Mouse (Mus musculus) stomach, embryonic 14.5 days (tissue): ENCODE measurements around the gene B4gat1. TPM values are rescaled to one million over a fixed set of nuclear protein-coding genes. Genes with fewer than 3 reads are reported as not detected.
A peak's percentile ranks its signal among the peaks of the same experiment; 100 is the strongest.

ENCODE experiments used
- ATAC-seq: fragments of 200-750 bp; cut with Nextera tagmentation; 2 replicates; pipeline ENCODE4 v1.8.0; 2017; ENCODE audit warnings: low read depth, moderate TSS enrichment; ENCODE audit not compliant: insufficient number of reproducible peaks, insufficient read depth, low FRiP score
- H3K27ac ChIP-seq: fragments of 300-500 bp; sonication (generic); 2 replicates; pipeline ENCODE4 v1.5.1; 2014; ENCODE audit warnings: mild to moderate bottlenecking, low read length, moderate library complexity, mixed read lengths
- H3K27me3 ChIP-seq: fragments of 300-500 bp; sonication (generic); 2 replicates; pipeline ENCODE4 v1.6.1; 2014; ENCODE audit warnings: low read length, control low read depth, mixed read lengths; ENCODE audit not compliant: control insufficient read depth, insufficient read depth
- H3K36me3 ChIP-seq: fragments of 300-500 bp; sonication (generic); 2 replicates; pipeline ENCODE4 v1.6.1; 2014; ENCODE audit warnings: mild to moderate bottlenecking, control low read depth, low read length, moderate library complexity, mixed read lengths; ENCODE audit not compliant: control insufficient read depth, insufficient read depth
- H3K4me1 ChIP-seq: fragments of 300-500 bp; sonication (generic); 2 replicates; pipeline ENCODE4 v1.6.1; 2014; ENCODE audit warnings: low read length, control low read depth, mixed read lengths; ENCODE audit not compliant: control insufficient read depth, insufficient read depth
- H3K4me2 ChIP-seq: fragments of 300-500 bp; sonication (generic); replicated peaks from 2 replicates; pipeline ENCODE4 v1.6.1; 2014; ENCODE audit warnings: low read depth, low read length, control low read depth
- H3K4me3 ChIP-seq: fragments of 300-500 bp; sonication (generic); 2 replicates; pipeline ENCODE4 v1.5.1; 2014; ENCODE audit warnings: low read depth, low read length, control low read depth
- H3K9ac ChIP-seq: fragments of 300-500 bp; sonication (generic); replicated peaks from 2 replicates; pipeline ENCODE4 v1.6.1; 2014; ENCODE audit warnings: low read depth, mild to moderate bottlenecking, control low read depth, low read length, moderate library complexity, mixed read lengths
- H3K9me3 ChIP-seq: fragments of 300-500 bp; sonication (generic); 2 replicates; pipeline ENCODE4 v1.6.1; 2016; ENCODE audit warnings: low read depth, low read length, control low read depth; ENCODE audit not compliant: control insufficient read depth
- WGBS: fragments of 180-500 bp; shearing (Covaris S2); extraction: QIAGEN DNeasy Blood & Tissue Kit; methylation state at CpG from one replicate; pipeline ENCODE4 v1.1.7; 2014; 5-methylcytosine and 5-hydroxymethylcytosine counted together
- polyA plus RNA-seq: library from polyadenylated mRNA; unstranded; fragments of >200 nt; fragmentation: Nextera tagmentation; extraction: Ambion mirVana; gene quantifications from 2 replicates; pipeline ENCODE4 v1.2.1, GENCODE M21; 2014

B4gat1 gene
- polyA plus RNA-seq, 1 experiment from 2014 or later: 40.5 TPM

- peaks cover 19% of the 10 kb centered on the region for H3K4me1 ChIP-seq
- peaks cover 27% of the 10 kb centered on the region for H3K27me3 ChIP-seq
- H3K9ac ChIP-seq: peak within 1 kb of the TSS; percentile 69
- H3K36me3 ChIP-seq: peaks cover 29% of the 10 kb centered on the region; the same call in 1 of the 2 replicates
- peak within 1 kb of the TSS; percentile 71 for H3K4me2 ChIP-seq
- H3K9me3 ChIP-seq: no peaks in the 10 kb centered on the region
- peak within 1 kb of the TSS; percentile 83 for H3K4me3 ChIP-seq
- ATAC-seq: peak; percentile 92
- WGBS: under 1% methylated on average over 58 of the region's 58 CpGs
- H3K27ac ChIP-seq: peak within 1 kb of the TSS; percentile 41; the same call in 1 of the 2 replicates
Observed at GRCm38 (mm10) chr19:5087884-5088728, 49.5 kb downstream of the B4gat1 start, which contains the start of gene Yif1a. Gene Yif1a, plus strand, starts transcription at chr19:5088538.

GRCm38 (mm10) chr19:5089324-5089723 is 50.7 kb downstream of the B4gat1 start:
- Histone ChIP-seq H3K9ac (0 out of 2 replicates have a peak overlapping the region, but pooled peaks have one; percentile 69), H3K9me3 (no peaks in the 10 kb centered on the region), H3K27ac (no peak overlapping the region), H3K4me2 (peak overlapping the region; percentile 71), H3K27me3 (peaks cover 17% of the 10 kb centered on the region), H3K36me3 (peaks cover 35% of the 10 kb centered on the region), H3K4me1 (peaks cover 22% of the 10 kb centered on the region), H3K4me3 (peak overlapping the region; percentile 83)
- 90% methylated on average over 4 of the region's 4 CpGs for WGBS
- ATAC-seq: no peak

Other genes with a start within 250 kb of the B4gat1 start
- 58.0 and 60.7 TPM in 2 replicates for gene Rbm4, start 244.9 kb upstream of the B4gat1 start, polyA plus RNA-seq
- 32.0 and 35.8 TPM in 2 replicates for gene Gm21992, start 227.2 kb upstream of the B4gat1 start, polyA plus RNA-seq
- 75.9 and 77.7 TPM in 2 replicates for gene Rbm14, start 227.2 kb upstream of the B4gat1 start, polyA plus RNA-seq
- gene Ccs, start 199.5 kb upstream of the B4gat1 start, polyA plus RNA-seq: 55.4 and 55.8 TPM in 2 replicates
- gene Ccdc87, start 199.5 kb upstream of the B4gat1 start, polyA plus RNA-seq: 0.07 TPM in 1 of 2 replicates, not detected in the other
- gene Ctsf, start 183.7 kb upstream of the B4gat1 start, polyA plus RNA-seq: 22.7 and 30.0 TPM in 2 replicates
- gene Actn3, start 160.9 kb upstream of the B4gat1 start, polyA plus RNA-seq: 1.8 and 2.1 TPM in 2 replicates
- gene Zdhhc24, start 160.2 kb upstream of the B4gat1 start, polyA plus RNA-seq: 9.9 and 10.2 TPM in 2 replicates
- gene Bbs1, start 132.2 kb upstream of the B4gat1 start, polyA plus RNA-seq: 4.0 and 6.4 TPM in 2 replicates
- 90.1 and 93.8 TPM in 2 replicates for gene Dpp3, start 110.5 kb upstream of the B4gat1 start, polyA plus RNA-seq
- 1.5 and 1.6 TPM in 2 replicates for gene Peli3, start 95.7 kb upstream of the B4gat1 start, polyA plus RNA-seq
- 107 and 115 TPM in 2 replicates for gene Mrpl11, start 76.7 kb upstream of the B4gat1 start, polyA plus RNA-seq
- gene Npas4, start 48.5 kb upstream of the B4gat1 start, polyA plus RNA-seq: 0.26 and 0.50 TPM in 2 replicates
- gene Slc29a2, start 15.0 kb upstream of the B4gat1 start, polyA plus RNA-seq: 3.5 and 4.7 TPM in 2 replicates
- 0.55 and 1.8 TPM in 2 replicates for gene AC124502.3, start 65 bp downstream of the B4gat1 start, polyA plus RNA-seq
- 43.4 and 45.3 TPM in 2 replicates for gene Brms1, start 2.5 kb downstream of the B4gat1 start, polyA plus RNA-seq
- 2.4 and 3.3 TPM in 2 replicates for gene Rin1, start 11.7 kb downstream of the B4gat1 start, polyA plus RNA-seq
- 88.3 and 90.1 TPM in 2 replicates for gene Cd248, start 29.3 kb downstream of the B4gat1 start, polyA plus RNA-seq
- gene Tmem151a, start 46.7 kb downstream of the B4gat1 start, polyA plus RNA-seq: 6.4 and 7.7 TPM in 2 replicates
- gene Yif1a, start 49.7 kb downstream of the B4gat1 start, polyA plus RNA-seq: 112 and 117 TPM in 2 replicates
- gene Cnih2, start 59.7 kb downstream of the B4gat1 start, polyA plus RNA-seq: 25.8 and 27.3 TPM in 2 replicates
- 253 TPM in 2 replicates for gene Rab1b, start 68.2 kb downstream of the B4gat1 start, polyA plus RNA-seq
- gene Klc2, start 79.7 kb downstream of the B4gat1 start, polyA plus RNA-seq: 15.7 and 15.9 TPM in 2 replicates
- gene Pacs1, start 234.3 kb downstream of the B4gat1 start, polyA plus RNA-seq: 23.5 and 23.7 TPM in 2 replicates